Mouse (Mus musculus) stomach, embryonic 15.5 days (tissue): ENCODE measurements at regions not wholly inside any gene's neighbourhood (a gene's known extent, or its start where the extent isn't known, plus 50 kb on each side); places are given as distances from the start of the nearest gene placed in this dataset.

Source experiments
- ATAC-seq: fragments of 200-750 bp; cut with Nextera tagmentation; 2 replicates; pipeline ENCODE4 v1.8.0; 2017; ENCODE audit warnings: low read depth, moderate number of reproducible peaks, moderate TSS enrichment; ENCODE audit not compliant: insufficient read depth, low FRiP score
- H3K27ac ChIP-seq: fragments of 300-500 bp; sonication (generic); 2 replicates; pipeline ENCODE4 v1.5.1; 2015; ENCODE audit warnings: mild to moderate bottlenecking, inconsistent platforms
- H3K27me3 ChIP-seq: fragments of 300-500 bp; sonication (generic); replicated peaks from 2 replicates; pipeline ENCODE4 v1.6.1; 2015; ENCODE audit warnings: inconsistent platforms
- H3K36me3 ChIP-seq: fragments of 300-500 bp; sonication (generic); 2 replicates; pipeline ENCODE4 v1.6.1; 2015; ENCODE audit warnings: inconsistent platforms
- H3K4me1 ChIP-seq: fragments of 300-500 bp; sonication (generic); 2 replicates; pipeline ENCODE4 v1.6.1; 2015; ENCODE audit warnings: inconsistent platforms
- H3K4me2 ChIP-seq: fragments of 300-500 bp; sonication (generic); 2 replicates; pipeline ENCODE4 v1.6.1; 2015; ENCODE audit warnings: mild to moderate bottlenecking, inconsistent platforms
- H3K4me3 ChIP-seq: fragments of 300-500 bp; sonication (generic); replicated peaks from 2 replicates; pipeline ENCODE4 v1.5.1; 2015; ENCODE audit warnings: inconsistent platforms
- H3K9ac ChIP-seq: fragments of 300-500 bp; sonication (generic); 2 replicates; pipeline ENCODE4 v1.6.1; 2015; ENCODE audit warnings: inconsistent platforms
- H3K9me3 ChIP-seq: fragments of 300-500 bp; sonication (generic); 2 replicates; pipeline ENCODE4 v1.6.1; 2016; ENCODE audit warnings: inconsistent platforms
- WGBS: fragments of 180-500 bp; shearing (Covaris S2); methylation state at CpG from one replicate; pipeline ENCODE4 v1.1.7; 2015; 5-methylcytosine and 5-hydroxymethylcytosine counted together

- no peaks in the 10 kb centered on the region for H3K9me3 ChIP-seq
These were observed 543.4 kb upstream of the Intu start for GRCm38 (mm10) chr3:39987710-39988109.

GRCm38 (mm10) chr3:39998628-39999027 is 532.5 kb upstream of the Intu start:
- Histone ChIP-seq H3K9ac (no peak overlapping the region), H3K27me3 (no peaks in the 10 kb centered on the region), H3K4me3 (no peak overlapping the region), H3K4me2 (no peak overlapping the region), H3K4me1 (no peaks in the 10 kb centered on the region), H3K27ac (no peak overlapping the region), H3K9me3 (no peaks in the 10 kb centered on the region), H3K36me3 (no peaks in the 10 kb centered on the region)
- ATAC-seq: no peak
- WGBS: 42% methylated on average over 5 of the region's 5 CpGs

More at GRCm38 (mm10) chr3:39987710-39988109, 543.4 kb upstream of the Intu start:
- ATAC-seq: no peak
- 86% methylated on average over 1 of the region's 1 CpGs for WGBS
- H3K4me1 ChIP-seq: no peaks in the 10 kb centered on the region
- H3K9ac ChIP-seq: no peak overlapping the region
- no peaks in the 10 kb centered on the region for H3K27me3 ChIP-seq
- H3K27ac ChIP-seq: no peak overlapping the region
- no peaks in the 10 kb centered on the region for H3K36me3 ChIP-seq
- no peak overlapping the region for H3K4me2 ChIP-seq
- H3K4me3 ChIP-seq: no peak overlapping the region

- WGBS: 85% methylated on average over 1 of the region's 1 CpGs
- Histone ChIP-seq H3K27ac (no peak overlapping the region), H3K4me2 (no peak overlapping the region), H3K9me3 (no peaks in the 10 kb centered on the region), H3K4me3 (no peak overlapping the region), H3K9ac (no peak overlapping the region), H3K27me3 (no peaks in the 10 kb centered on the region), H3K36me3 (no peaks in the 10 kb centered on the region), H3K4me1 (no peaks in the 10 kb centered on the region)
- no peak for ATAC-seq
These were observed 531.2 kb upstream of the Intu start for GRCm38 (mm10) chr3:39999846-40000245.

GRCm38 (mm10) chr3:40002838-40003237 is 528.2 kb upstream of the Intu start:
- no peak overlapping the region for H3K9ac ChIP-seq
- H3K27me3 ChIP-seq: no peaks in the 10 kb centered on the region
- H3K36me3 ChIP-seq: no peaks in the 10 kb centered on the region
- no peak overlapping the region for H3K27ac ChIP-seq
- no peak overlapping the region for H3K4me2 ChIP-seq
- H3K4me1 ChIP-seq: no peaks in the 10 kb centered on the region
- no peak for ATAC-seq
- no peaks in the 10 kb centered on the region for H3K9me3 ChIP-seq
- H3K4me3 ChIP-seq: no peak overlapping the region
- 71% methylated on average over 3 of the region's 3 CpGs for WGBS

GRCm38 (mm10) chr3:40010051-40010450 is 521.0 kb upstream of the Intu start:
- Histone ChIP-seq H3K36me3 (no peaks in the 10 kb centered on the region), H3K4me3 (no peak overlapping the region), H3K9ac (no peak overlapping the region), H3K4me1 (no peaks in the 10 kb centered on the region), H3K9me3 (no peaks in the 10 kb centered on the region), H3K4me2 (no peak overlapping the region), H3K27ac (no peak overlapping the region), H3K27me3 (no peaks in the 10 kb centered on the region)
- ATAC-seq: no peak
- WGBS: 74% methylated on average over 5 of the region's 5 CpGs

GRCm38 (mm10) chr3:40021682-40022081 is 509.4 kb upstream of the Intu start:
- no peak for ATAC-seq

GRCm38 (mm10) chr3:40027713-40028112 is 503.4 kb upstream of the Intu start:
- no peaks in the 10 kb centered on the region for H3K27me3 ChIP-seq
- no peak overlapping the region for H3K4me3 ChIP-seq
- H3K9ac ChIP-seq: no peak overlapping the region
- H3K4me1 ChIP-seq: no peaks in the 10 kb centered on the region
- no peaks in the 10 kb centered on the region for H3K36me3 ChIP-seq
- H3K9me3 ChIP-seq: no peaks in the 10 kb centered on the region
- no peak overlapping the region for H3K4me2 ChIP-seq
- ATAC-seq: no peak
- H3K27ac ChIP-seq: no peak overlapping the region

More at GRCm38 (mm10) chr3:40021682-40022081, 509.4 kb upstream of the Intu start:
- Histone ChIP-seq H3K4me2 (no peak overlapping the region), H3K36me3 (no peaks in the 10 kb centered on the region), H3K9me3 (no peaks in the 10 kb centered on the region), H3K27ac (no peak overlapping the region), H3K9ac (no peak overlapping the region), H3K27me3 (no peaks in the 10 kb centered on the region), H3K4me3 (no peak overlapping the region), H3K4me1 (no peaks in the 10 kb centered on the region)
- whole genome bisulfite sequencing: 37% methylated on average over 2 of the region's 2 CpGs

GRCm38 (mm10) chr3:40036177-40036576 is 494.9 kb upstream of the Intu start:
- 77% methylated on average over 2 of the region's 2 CpGs for WGBS
- ATAC-seq: no peak
- no peak overlapping the region for H3K27ac ChIP-seq
- no peak overlapping the region for H3K9ac ChIP-seq
- H3K4me1 ChIP-seq: no peaks in the 10 kb centered on the region
- no peaks in the 10 kb centered on the region for H3K9me3 ChIP-seq
- H3K4me2 ChIP-seq: no peak overlapping the region
- H3K27me3 ChIP-seq: no peaks in the 10 kb centered on the region
- no peak overlapping the region for H3K4me3 ChIP-seq
- H3K36me3 ChIP-seq: no peaks in the 10 kb centered on the region

GRCm38 (mm10) chr3:40049721-40050120 is 481.4 kb upstream of the Intu start:
- WGBS: 39% methylated on average over 4 of the region's 4 CpGs
- Histone ChIP-seq H3K4me1 (peaks cover 3% of the 10 kb centered on the region; the same call in 1 of the 2 replicates), H3K9ac (no peak overlapping the region), H3K27ac (no peak overlapping the region), H3K36me3 (no peaks in the 10 kb centered on the region), H3K4me2 (no peak overlapping the region), H3K27me3 (no peaks in the 10 kb centered on the region), H3K9me3 (no peaks in the 10 kb centered on the region), H3K4me3 (no peak overlapping the region)
- no peak for ATAC-seq

- H3K9ac ChIP-seq: no peak overlapping the region
- WGBS: 65% methylated on average over 5 of the region's 5 CpGs
- no peaks in the 10 kb centered on the region for H3K4me1 ChIP-seq
- H3K27me3 ChIP-seq: no peaks in the 10 kb centered on the region
- H3K4me3 ChIP-seq: no peak overlapping the region
- H3K9me3 ChIP-seq: no peaks in the 10 kb centered on the region
- no peak for ATAC-seq
- H3K4me2 ChIP-seq: no peak overlapping the region
- no peak overlapping the region for H3K27ac ChIP-seq
- H3K36me3 ChIP-seq: no peaks in the 10 kb centered on the region
These were observed 472.8 kb upstream of the Intu start for GRCm38 (mm10) chr3:40058281-40058680.

- 62% methylated on average over 16 of the region's 16 CpGs for WGBS
- Histone ChIP-seq H3K36me3 (no peaks in the 10 kb centered on the region), H3K27me3 (no peaks in the 10 kb centered on the region), H3K4me2 (no peak overlapping the region), H3K4me3 (no peak overlapping the region), H3K4me1 (no peaks in the 10 kb centered on the region), H3K27ac (no peak overlapping the region), H3K9me3 (no peaks in the 10 kb centered on the region), H3K9ac (no peak overlapping the region)
- no peak for ATAC-seq
These were observed 472.2 kb upstream of the Intu start for GRCm38 (mm10) chr3:40058719-40059420.

- 64% methylated on average over 8 of the region's 8 CpGs for WGBS
- no peaks in the 10 kb centered on the region for H3K36me3 ChIP-seq
- no peak for ATAC-seq
- no peaks in the 10 kb centered on the region for H3K4me1 ChIP-seq
- no peaks in the 10 kb centered on the region for H3K27me3 ChIP-seq
- H3K27ac ChIP-seq: no peak overlapping the region
- no peaks in the 10 kb centered on the region for H3K9me3 ChIP-seq
- H3K9ac ChIP-seq: no peak overlapping the region
- H3K4me3 ChIP-seq: no peak overlapping the region
- H3K4me2 ChIP-seq: no peak overlapping the region
These were observed 460.9 kb upstream of the Intu start for GRCm38 (mm10) chr3:40070137-40070667.

GRCm38 (mm10) chr3:40076824-40077223 is 454.3 kb upstream of the Intu start:
- no peak for ATAC-seq
- Histone ChIP-seq H3K9ac (no peak overlapping the region), H3K27me3 (no peaks in the 10 kb centered on the region), H3K36me3 (no peaks in the 10 kb centered on the region), H3K27ac (no peak overlapping the region), H3K4me3 (no peak overlapping the region), H3K9me3 (no peaks in the 10 kb centered on the region), H3K4me1 (no peaks in the 10 kb centered on the region), H3K4me2 (no peak overlapping the region)
- WGBS: 73% methylated on average over 4 of the region's 4 CpGs
